In the genomic region with DNA sequence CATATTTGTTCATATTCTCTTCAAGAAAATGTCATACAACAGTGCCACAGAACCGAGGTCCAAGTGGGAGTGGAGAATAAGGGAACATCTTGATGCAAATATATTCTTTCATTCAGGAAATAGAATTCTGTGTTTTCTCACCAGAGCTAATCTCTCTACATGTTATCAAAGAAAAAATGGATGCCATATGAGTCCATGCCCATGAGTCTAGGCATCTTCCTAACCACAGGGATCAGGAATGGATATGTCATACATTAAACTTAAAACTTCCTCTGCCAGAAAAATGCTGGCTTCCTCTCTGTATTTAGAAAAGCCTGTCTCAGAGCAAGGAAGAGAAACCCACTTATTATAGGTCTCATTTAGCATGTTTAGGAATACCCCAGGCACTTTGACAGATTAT, we compare ENCODE assay signal across 21 mouse cellular contexts.
DNase-seq lines count a peak whose midpoint lies in the region; ATAC-seq and TF ChIP-seq lines count a peak whose summit lies in the region.
"Had no signal": no experiment of that assay in that cellular context is flagged by ENCODE, and none has a peak within 500 bp of the region (broad histone marks: within the 10 kb centered on the region; RNA-seq: fewer than 3 reads in every experiment).

No protein-coding gene starts in this region.

- no peaks in the 10 kb centered on the region for H3K27me3 ChIP-seq in forebrain, embryonic 16.5 days (replicated peaks; ENCODE audit: control insufficient read depth, insufficient read depth, low read length)
- no peaks in the 10 kb centered on the region for H3K27me3 ChIP-seq in forebrain, embryonic 15.5 days
- no peaks in the 10 kb centered on the region for H3K27me3 ChIP-seq in forebrain, postnatal 0 days (ENCODE audit: insufficient read depth, low read length)
- H3K27me3 ChIP-seq in forebrain, embryonic 11.5 days (ENCODE audit: control insufficient read depth, insufficient read depth, low read length) = no peaks in the 10 kb centered on the region
- H3K27me3 ChIP-seq: CH12.LX, Patski had no signal

- TF ChIP-seq CTCF in forebrain, postnatal 0 days (IDR thresholded peaks at IDR 0.05; ENCODE audit: low read depth) = no peak

- no peak overlapping the region for H3K27ac ChIP-seq in forebrain, embryonic 16.5 days (ENCODE audit: low read length)
- H3K27ac ChIP-seq in forebrain, embryonic 15.5 days (replicated peaks) = no peak overlapping the region
- no peak overlapping the region for H3K27ac ChIP-seq in forebrain, postnatal 0 days (ENCODE audit: low read depth, low read length)
- H3K27ac ChIP-seq in forebrain, embryonic 11.5 days (ENCODE audit: low read depth, low read length) = no peak overlapping the region

- no peak overlapping the region for H3K4me3 ChIP-seq in forebrain, embryonic 16.5 days (replicated peaks; ENCODE audit: low read length)
- H3K4me3 ChIP-seq in forebrain, embryonic 15.5 days = no peak overlapping the region
- H3K4me3 ChIP-seq in forebrain, postnatal 0 days (ENCODE audit: low read depth, low read length) = no peak overlapping the region
- H3K4me3 ChIP-seq in forebrain, embryonic 11.5 days (ENCODE audit: low read depth, low read length) = no peak overlapping the region

- WGBS in forebrain, embryonic 16.5 days = 81% methylated on average over 1 of the region's 1 CpGs
- 74% methylated on average over 1 of the region's 1 CpGs for WGBS in forebrain, embryonic 15.5 days
- WGBS in forebrain, postnatal 0 days = 64% methylated on average over 1 of the region's 1 CpGs
- 89% methylated on average over 1 of the region's 1 CpGs for WGBS in forebrain, embryonic 11.5 days

- no peaks in the 10 kb centered on the region for H3K36me3 ChIP-seq in forebrain, embryonic 16.5 days (ENCODE audit: control insufficient read depth, insufficient read depth)
- no peaks in the 10 kb centered on the region for H3K36me3 ChIP-seq in forebrain, embryonic 15.5 days
- no peaks in the 10 kb centered on the region for H3K36me3 ChIP-seq in forebrain, postnatal 0 days (ENCODE audit: insufficient read depth)
- no peaks in the 10 kb centered on the region for H3K36me3 ChIP-seq in forebrain, embryonic 11.5 days (ENCODE audit: control insufficient read depth, insufficient read depth, low read length)
- H3K36me3 ChIP-seq: G1E had no signal

- H3K4me1 ChIP-seq in forebrain, embryonic 16.5 days (replicated peaks; ENCODE audit: control insufficient read depth, insufficient read depth, low read length) = no peaks in the 10 kb centered on the region
- H3K4me1 ChIP-seq in forebrain, embryonic 15.5 days = no peaks in the 10 kb centered on the region
- no peaks in the 10 kb centered on the region for H3K4me1 ChIP-seq in forebrain, postnatal 0 days (ENCODE audit: insufficient read depth)
- no peaks in the 10 kb centered on the region for H3K4me1 ChIP-seq in forebrain, embryonic 11.5 days (replicated peaks; ENCODE audit: control insufficient read depth, insufficient read depth, low read length)

- peak; percentile 67 for ATAC-seq in forebrain, embryonic 16.5 days
- no peak for ATAC-seq in forebrain, embryonic 15.5 days (replicated peaks)
- ATAC-seq in forebrain, postnatal 0 days = peak; percentile 78
- ATAC-seq in forebrain, embryonic 11.5 days (replicated peaks; ENCODE audit: low FRiP score) = no peak
- ATAC-seq: activated CD4-positive, CD25-positive, alpha-beta regulatory T cell, adult 4 months; CD4-positive, CD25-positive, alpha-beta regulatory T cell, adult 4 months; Patski had no signal

- H3K9ac ChIP-seq in forebrain, embryonic 16.5 days (replicated peaks; ENCODE audit: low read depth, low read length) = no peak overlapping the region
- no peak overlapping the region for H3K9ac ChIP-seq in forebrain, embryonic 15.5 days (replicated peaks)
- H3K9ac ChIP-seq in forebrain, postnatal 0 days = no peak overlapping the region
- H3K9ac ChIP-seq in forebrain, embryonic 11.5 days (ENCODE audit: low read length) = no peak overlapping the region

- no peak overlapping the region for H3K4me2 ChIP-seq in forebrain, embryonic 16.5 days (ENCODE audit: low read length)
- no peak overlapping the region for H3K4me2 ChIP-seq in forebrain, embryonic 15.5 days (replicated peaks)
- H3K4me2 ChIP-seq in forebrain, postnatal 0 days (ENCODE audit: low read depth) = no peak overlapping the region
- H3K4me2 ChIP-seq in forebrain, embryonic 11.5 days (ENCODE audit: low read depth, low read length, severe bottlenecking) = no peak overlapping the region

- no peaks in the 10 kb centered on the region for H3K9me3 ChIP-seq in forebrain, embryonic 16.5 days (ENCODE audit: control insufficient read depth, low read length)
- no peaks in the 10 kb centered on the region for H3K9me3 ChIP-seq in forebrain, embryonic 15.5 days
- no peaks in the 10 kb centered on the region for H3K9me3 ChIP-seq in forebrain, postnatal 0 days (ENCODE audit: low read length)
- no peaks in the 10 kb centered on the region for H3K9me3 ChIP-seq in forebrain, embryonic 11.5 days (ENCODE audit: control insufficient read depth, low read length)

- DNase-seq in forebrain, postnatal 0 days = peak; percentile 33
- DNase-seq in forebrain, embryonic 11.5 days (ENCODE audit: low spot score) = no peak
- peak; percentile 15 for DNase-seq in heart, adult 11 months
- DNase-seq in heart, adult 8-10 months (ENCODE audit: low spot score) = no peak
- DNase-seq in brain, embryonic 18.5 days (ENCODE audit: low read depth, low spot score) = peak; percentile 24
- DNase-seq in layer of hippocampus, postnatal 25 days (ENCODE audit: extremely low spot score in 1 of 2, low spot score in 1 of 2) = no peak
- DNase-seq: adrenal gland, adult 2 months; adrenal gland, adult 8-10 months; adrenal gland, postnatal 10 days; adrenal gland, postnatal 14 days; adrenal gland, postnatal 25 days; adrenal gland, postnatal 36 days; B cell, adult 2 months; cerebellum, adult 11-12 months had no signal

Comparison
In these comparisons a context has a peak if more than half of its experiments do, and no peak if none do; other contexts are left out.
1. ATAC-seq: peak in forebrain, embryonic 16.5 days (single experiment) and forebrain, postnatal 0 days (single experiment); none in forebrain, embryonic 15.5 days (single experiment) and forebrain, embryonic 11.5 days (single experiment).
2. DNase-seq: peak in forebrain, postnatal 0 days (single experiment), heart, adult 11 months (single experiment) and brain, embryonic 18.5 days (single experiment); none in forebrain, embryonic 11.5 days (single experiment), heart, adult 8-10 months (single experiment) and layer of hippocampus, postnatal 25 days (0 of 2).